ENCODE assay signal across 14 mouse cellular contexts in genomic region chr4:43384083-43384460, GRCm38 (mm10). TPM values are rescaled to one million over a fixed set of nuclear protein-coding genes. Genes with fewer than 3 reads are reported as not detected.
DNase-seq lines count a peak whose midpoint lies in the region; ATAC-seq and TF ChIP-seq lines count a peak whose summit lies in the region.
"Had no signal": no experiment of that assay in that cellular context is flagged by ENCODE, and none has a peak within 500 bp of the region (broad histone marks: within the 10 kb centered on the region; RNA-seq: fewer than 3 reads in every experiment).

No protein-coding gene starts in this region.

- H3K4me1 ChIP-seq in heart, embryonic 15.5 days (replicated peaks), result peaks cover 21% of the 10 kb centered on the region
- H3K4me1 ChIP-seq in heart, embryonic 12.5 days (replicated peaks), result peaks cover 17% of the 10 kb centered on the region
- peaks cover 7% of the 10 kb centered on the region for H3K4me1 ChIP-seq in lung, postnatal 0 days (ENCODE audit: insufficient read depth, low read depth, low read length)

- peaks cover 6% of the 10 kb centered on the region; the same call in 1 of the 2 replicates for H3K36me3 ChIP-seq in heart, embryonic 15.5 days
- H3K36me3 ChIP-seq in heart, embryonic 12.5 days, result no peaks in the 10 kb centered on the region
- H3K36me3 ChIP-seq in lung, postnatal 0 days (ENCODE audit: insufficient read depth, low read length), result no peaks in the 10 kb centered on the region
- H3K36me3 ChIP-seq: intestine, embryonic 15.5 days; liver, embryonic 15.5 days; midbrain, embryonic 12.5 days had no signal

- no peak overlapping the region for H3K4me3 ChIP-seq in heart, embryonic 15.5 days
- no peak overlapping the region for H3K4me3 ChIP-seq in heart, embryonic 12.5 days
- H3K4me3 ChIP-seq in lung, postnatal 0 days (ENCODE audit: low read depth, low read length), result no peak overlapping the region
- H3K4me3 ChIP-seq: intestine, embryonic 15.5 days; liver, embryonic 15.5 days; midbrain, embryonic 12.5 days had no signal

- no peak overlapping the region for H3K9ac ChIP-seq in heart, embryonic 15.5 days
- H3K9ac ChIP-seq in heart, embryonic 12.5 days, result no peak overlapping the region
- no peak overlapping the region for H3K9ac ChIP-seq in lung, postnatal 0 days (replicated peaks; ENCODE audit: low read depth)
- H3K9ac ChIP-seq: intestine, embryonic 15.5 days; liver, embryonic 15.5 days; midbrain, embryonic 12.5 days had no signal

- H3K4me2 ChIP-seq in heart, embryonic 15.5 days, result no peak overlapping the region
- H3K4me2 ChIP-seq in heart, embryonic 12.5 days, result no peak overlapping the region
- H3K4me2 ChIP-seq in lung, postnatal 0 days (replicated peaks; ENCODE audit: low read depth, low read length), result peak overlapping the region; percentile 85; the same call in 1 of the 2 replicates
- H3K4me2 ChIP-seq: liver, embryonic 15.5 days had no signal

- no peak for ATAC-seq in heart, embryonic 15.5 days (replicated peaks; ENCODE audit: insufficient number of reproducible peaks, insufficient read depth, low FRiP score, low read depth)
- no peak for ATAC-seq in heart, embryonic 12.5 days (ENCODE audit: insufficient number of reproducible peaks, low FRiP score)
- no peak for ATAC-seq in lung, postnatal 0 days
- ATAC-seq: intestine, embryonic 15.5 days had no signal

- TF ChIP-seq EP300 in lung, postnatal 0 days (IDR thresholded peaks at IDR 0.05), result no peak

- H3K27me3 ChIP-seq in heart, embryonic 15.5 days, result no peaks in the 10 kb centered on the region
- H3K27me3 ChIP-seq in heart, embryonic 12.5 days (replicated peaks), result peaks cover 10% of the 10 kb centered on the region
- H3K27me3 ChIP-seq in lung, postnatal 0 days (replicated peaks; ENCODE audit: insufficient read depth, low read length), result no peaks in the 10 kb centered on the region
- H3K27me3 ChIP-seq: intestine, embryonic 15.5 days had no signal

- H3K27ac ChIP-seq in heart, embryonic 15.5 days, result 0 out of 2 replicates have a peak overlapping the region, but pooled peaks have one; percentile 4
- no peak overlapping the region for H3K27ac ChIP-seq in heart, embryonic 12.5 days (ENCODE audit: poor library complexity, severe bottlenecking)
- H3K27ac ChIP-seq in lung, postnatal 0 days (ENCODE audit: low read length), result peak overlapping the region; percentile 96
- H3K27ac ChIP-seq: intestine, embryonic 15.5 days; liver, embryonic 15.5 days; midbrain, embryonic 12.5 days had no signal

- H3K9me3 ChIP-seq in heart, embryonic 15.5 days (replicated peaks), result no peaks in the 10 kb centered on the region
- no peaks in the 10 kb centered on the region for H3K9me3 ChIP-seq in heart, embryonic 12.5 days (replicated peaks)
- H3K9me3 ChIP-seq in lung, postnatal 0 days (ENCODE audit: low read length), result no peaks in the 10 kb centered on the region
- H3K9me3 ChIP-seq: intestine, embryonic 15.5 days; liver, embryonic 15.5 days; midbrain, embryonic 12.5 days had no signal

- DNase-seq in lung, postnatal 0 days (ENCODE audit: low spot score), result peak; percentile 65
- DNase-seq in lung, postnatal 14 days, result no peak
- peak; percentile 52 for DNase-seq in Muller cell, postnatal 12 days (ENCODE audit: inconsistent ontology term)
- DNase-seq in gonadal fat pad, adult 2 months (ENCODE audit: low read depth), result peak; percentile 49
- DNase-seq in ovary, postnatal 10 days (ENCODE audit: low spot score), result no peak
- DNase-seq: embryo, embryonic 11 days; right cerebral cortex, postnatal 4 days; thymus, postnatal 4 days had no signal

- WGBS in heart, embryonic 15.5 days, result 81% methylated on average over 5 of the region's 5 CpGs
- WGBS in heart, embryonic 12.5 days, result 84% methylated on average over 5 of the region's 5 CpGs
- WGBS in lung, postnatal 0 days, result 57% methylated on average over 5 of the region's 5 CpGs

- no peak for TF ChIP-seq CTCF in lung, postnatal 0 days (IDR thresholded peaks at IDR 0.05)

RNA-seq across cellular contexts. Expression of gene Rusc2, which starts 2.3 kb away (rescaled TPM):
- 14.7 and 17.2 TPM in 2 replicates for polyA plus RNA-seq in heart, embryonic 15.5 days (2015; fragmentation: Nextera tagmentation; extraction: Ambion mirVana)
- polyA plus RNA-seq in heart, embryonic 12.5 days (2016; fragmentation: Nextera tagmentation; extraction: Ambion mirVana), result 14.1 and 15.7 TPM in 2 replicates
- polyA plus RNA-seq in lung, postnatal 0 days (2015; fragmentation: Nextera tagmentation; extraction: Ambion mirVana), result 22.2 and 23.4 TPM in 2 replicates
- polyA plus RNA-seq in gonadal fat pad, adult 2 months (2012; rRNA removed), result 14.5 and 16.1 TPM in 2 replicates

RNA-seq across cellular contexts. Expression of gene Fam166b, which starts 44.9 kb away (rescaled TPM):
- polyA plus RNA-seq in heart, embryonic 15.5 days (2015; fragmentation: Nextera tagmentation; extraction: Ambion mirVana), result 0.16 and 0.18 TPM in 2 replicates
- polyA plus RNA-seq in heart, embryonic 12.5 days (2016; fragmentation: Nextera tagmentation; extraction: Ambion mirVana), result 0.14 TPM in 1 of 2 replicates, not detected in the other
- polyA plus RNA-seq in lung, postnatal 0 days (2015; fragmentation: Nextera tagmentation; extraction: Ambion mirVana), result 4.6 and 6.8 TPM in 2 replicates
- polyA plus RNA-seq in gonadal fat pad, adult 2 months (2012; rRNA removed), result 3.4 and 4.4 TPM in 2 replicates
- polyA plus RNA-seq: heart, embryonic 14.5 days; intestine, embryonic 15.5 days; liver, embryonic 15.5 days had no signal

RNA-seq across cellular contexts. Expression of gene Tesk1, which starts 57.7 kb away (rescaled TPM):
- 3.1 and 5.8 TPM in 2 replicates for polyA plus RNA-seq in heart, embryonic 15.5 days (2015; fragmentation: Nextera tagmentation; extraction: Ambion mirVana)
- 10.3 and 11.6 TPM in 2 replicates for polyA plus RNA-seq in heart, embryonic 12.5 days (2016; fragmentation: Nextera tagmentation; extraction: Ambion mirVana)
- 7.3 and 8.0 TPM in 2 replicates for polyA plus RNA-seq in lung, postnatal 0 days (2015; fragmentation: Nextera tagmentation; extraction: Ambion mirVana)
- polyA plus RNA-seq in gonadal fat pad, adult 2 months (2012; rRNA removed), result 64.6 and 65.6 TPM in 2 replicates

Comparison
In these comparisons a context has a peak if more than half of its experiments do, and no peak if none do; other contexts are left out.
1. DNase-seq: peak in lung, postnatal 0 days (single experiment), Muller cell, postnatal 12 days (single experiment) and gonadal fat pad, adult 2 months (single experiment); none in lung, postnatal 14 days (single experiment) and ovary, postnatal 10 days (single experiment).